Mouse (Mus musculus): ENCODE measurements at regions not wholly inside any gene's neighbourhood (a gene's known extent, or its start where the extent isn't known, plus 50 kb on each side); places are given as distances from the start of the nearest gene placed in this dataset.

- TF ChIP-seq CTCF (IDR thresholded peaks at IDR 0.05; ENCODE audit: low read depth) (no peak), EP300 (IDR thresholded peaks at IDR 0.05; ENCODE audit: low read depth) (no peak)
Observed at GRCm38 (mm10) chr16:86945058-86945457, 408.9 kb upstream of the N6amt1 start.

Measured in liver, embryonic 14.5 days (tissue).